Mouse (Mus musculus) layer of hippocampus, postnatal 25 days (tissue): ENCODE data around the gene Mff. TPM values are rescaled to one million over a fixed set of nuclear protein-coding genes. Genes with fewer than 3 reads are reported as not detected.

ENCODE experiments used
- DNase-seq, 2 experiments: peaks; one replicate each; pipeline ENCODE4 v3.0.0; 2022; ENCODE audit warnings: mixed read lengths in 2 of 2, low spot score in 1 of 2; ENCODE audit errors: extremely low spot score in 1 of 2
- total RNA-seq, 2 experiments: library from RNA; stranded (reverse); gene quantifications; 2 replicates each; pipeline ENCODE4 v1.2.3; 2021

Mff gene
- total RNA-seq, 2 experiments from 2014 or later = 233 to 257 TPM

- no peak for DNase-seq
Measured at GRCm38 (mm10) chr1:82768269-82768668, 43.6 kb downstream of the Mff start, which contains the start of gene Tm4sf20. Gene Tm4sf20, minus strand, starts transcription at chr1:82768461.

GRCm38 (mm10) chr1:82771022-82771586, 46.4 kb downstream of the Mff start, which contains the start of gene Gm47791:
Gene Gm47791, minus strand, starts transcription at chr1:82771243.
- DNase-seq = no peak

GRCm38 (mm10) chr1:82772428-82772827, 47.7 kb downstream of the Mff start:
- DNase-seq = no peak

GRCm38 (mm10) chr1:82773208-82773607, 48.5 kb downstream of the Mff start:
- DNase-seq = no peak

- no peak for DNase-seq
Measured at GRCm38 (mm10) chr1:82775293-82775692, 50.6 kb downstream of the Mff start.

GRCm38 (mm10) chr1:82779388-82779966, 54.8 kb downstream of the Mff start:
- DNase-seq = no peak

- no peak for DNase-seq
Measured at GRCm38 (mm10) chr1:82783559-82783958, 58.9 kb downstream of the Mff start.

GRCm38 (mm10) chr1:82785546-82785945, 60.9 kb downstream of the Mff start:
- DNase-seq = no peak

- DNase-seq = peak in 1 of 2 experiments; percentile 47
Measured at GRCm38 (mm10) chr1:82787414-82787813, 62.7 kb downstream of the Mff start.

- DNase-seq = peak in 1 of 2 experiments; percentile 31
Measured at GRCm38 (mm10) chr1:82788070-82788469, 63.4 kb downstream of the Mff start.

- DNase-seq = no peak
Measured at GRCm38 (mm10) chr1:82791105-82791504, 66.4 kb downstream of the Mff start.

- DNase-seq = no peak
Measured at GRCm38 (mm10) chr1:82792238-82792637, 67.5 kb downstream of the Mff start.

GRCm38 (mm10) chr1:82793110-82793509, 68.4 kb downstream of the Mff start:
- no peak for DNase-seq

- no peak for DNase-seq
Measured at GRCm38 (mm10) chr1:82793986-82794385, 69.3 kb downstream of the Mff start.

GRCm38 (mm10) chr1:82795211-82795610, 70.5 kb downstream of the Mff start:
- no peak for DNase-seq

- no peak for DNase-seq
Measured at GRCm38 (mm10) chr1:82795702-82796443, 71.2 kb downstream of the Mff start.

- no peak for DNase-seq
Measured at GRCm38 (mm10) chr1:82797088-82797487, 72.4 kb downstream of the Mff start.

- no peak for DNase-seq
Measured at GRCm38 (mm10) chr1:82798304-82798703, 73.6 kb downstream of the Mff start.

- DNase-seq = no peak
Measured at GRCm38 (mm10) chr1:82798922-82799321, 74.2 kb downstream of the Mff start.

- no peak for DNase-seq
Measured at GRCm38 (mm10) chr1:82801105-82801783, 76.6 kb downstream of the Mff start.
